Mouse (Mus musculus) hindbrain, embryonic 16.5 days (tissue): ENCODE data around the gene Relch. TPM values are rescaled to one million over a fixed set of nuclear protein-coding genes. Genes with fewer than 3 reads are reported as not detected.
"Not testable (repeated sequence)": the region's sequence is repeated elsewhere in the genome, so short reads cannot be mapped to it uniquely, and the experiment has no call there.

Source experiments
- ATAC-seq: fragments of 200-750 bp; cut with Nextera tagmentation; 2 replicates; pipeline ENCODE4 v1.8.0; 2017; ENCODE audit warnings: moderate TSS enrichment, moderate library complexity
- H3K27ac ChIP-seq: fragments of 300-500 bp; sonication (generic); 2 replicates; pipeline ENCODE4 v1.5.1; 2014; ENCODE audit warnings: low read depth, mild to moderate bottlenecking, control low read depth, low read length, moderate library complexity
- H3K27me3 ChIP-seq: fragments of 300-500 bp; sonication (generic); replicated peaks from 2 replicates; pipeline ENCODE4 v1.6.1; 2014; ENCODE audit warnings: low read length; ENCODE audit not compliant: control insufficient read depth, insufficient read depth
- H3K36me3 ChIP-seq: fragments of 300-500 bp; sonication (generic); 2 replicates; pipeline ENCODE4 v1.6.1; 2014; ENCODE audit warnings: mild to moderate bottlenecking, low read length, moderate library complexity, mixed read lengths; ENCODE audit not compliant: control insufficient read depth, insufficient read depth
- H3K4me1 ChIP-seq: fragments of 300-500 bp; sonication (generic); 2 replicates; pipeline ENCODE4 v1.6.1; 2014; ENCODE audit warnings: low read depth, low read length; ENCODE audit not compliant: control insufficient read depth, insufficient read depth
- H3K4me2 ChIP-seq: fragments of 300-500 bp; sonication (generic); 2 replicates; pipeline ENCODE4 v1.6.1; 2014; ENCODE audit warnings: mild to moderate bottlenecking, low read length, control low read depth, moderate library complexity
- H3K4me3 ChIP-seq: fragments of 300-500 bp; sonication (generic); 2 replicates; pipeline ENCODE4 v1.5.1; 2014; ENCODE audit warnings: mild to moderate bottlenecking, low read length, control low read depth, moderate library complexity
- H3K9ac ChIP-seq: fragments of 300-500 bp; sonication (generic); 2 replicates; pipeline ENCODE4 v1.6.1; 2014; ENCODE audit warnings: low read depth, mild to moderate bottlenecking, control low read depth, low read length, moderate library complexity
- H3K9me3 ChIP-seq: fragments of 300-500 bp; sonication (generic); 2 replicates; pipeline ENCODE4 v1.6.1; 2014; ENCODE audit warnings: mild to moderate bottlenecking, low read length, moderate library complexity; ENCODE audit not compliant: control insufficient read depth
- WGBS: fragments of 180-500 bp; shearing (Covaris S2); extraction: QIAGEN DNeasy Blood & Tissue Kit; methylation state at CpG from one replicate; pipeline ENCODE4 v1.1.7; 2014; 5-methylcytosine and 5-hydroxymethylcytosine counted together
- polyA plus RNA-seq: library from polyadenylated mRNA; unstranded; fragments of >200 nt; fragmentation: Nextera tagmentation; extraction: Ambion mirVana; gene quantifications from 2 replicates; pipeline ENCODE4 v1.2.1, GENCODE M21; 2015

The Relch gene
- polyA plus RNA-seq, 1 experiment from 2014 or later: 33.9 TPM

DNA sequence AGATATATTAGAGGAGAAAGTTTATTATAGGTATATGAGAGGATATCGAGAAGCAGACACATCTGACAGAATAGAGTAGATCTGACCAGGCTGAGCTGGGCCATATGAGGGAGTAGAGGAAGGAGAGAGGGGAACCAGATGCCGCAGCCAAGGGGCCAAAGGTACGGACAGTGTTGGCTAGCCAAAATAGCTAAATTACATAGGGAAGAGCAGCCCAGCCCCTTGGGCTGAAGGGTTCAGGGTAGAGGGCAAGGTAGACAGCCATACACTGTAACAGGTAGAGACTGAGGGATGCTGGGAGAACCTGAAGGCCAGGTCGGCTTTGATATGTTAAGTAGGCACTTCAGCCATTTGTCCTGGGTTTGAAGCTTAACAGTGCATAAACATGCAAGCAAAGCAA is 95.1 kb downstream of the Relch start:
- Histone ChIP-seq H3K4me3 (no peak overlapping the region), H3K9me3 (0 out of 2 replicates have a peak, but pooled peaks cover 4% of the 10 kb centered on the region), H3K27ac (no peak overlapping the region), H3K36me3 (0 out of 2 replicates have a peak, but pooled peaks cover 2% of the 10 kb centered on the region), H3K9ac (no peak overlapping the region), H3K4me2 (no peak overlapping the region), H3K27me3 (no peaks in the 10 kb centered on the region), H3K4me1 (no peaks in the 10 kb centered on the region)
- 90% methylated on average over 4 of the region's 4 CpGs for whole genome bisulfite sequencing
- ATAC-seq: 0 out of 2 replicates have a peak, but pooled peaks have one; percentile 30

DNA sequence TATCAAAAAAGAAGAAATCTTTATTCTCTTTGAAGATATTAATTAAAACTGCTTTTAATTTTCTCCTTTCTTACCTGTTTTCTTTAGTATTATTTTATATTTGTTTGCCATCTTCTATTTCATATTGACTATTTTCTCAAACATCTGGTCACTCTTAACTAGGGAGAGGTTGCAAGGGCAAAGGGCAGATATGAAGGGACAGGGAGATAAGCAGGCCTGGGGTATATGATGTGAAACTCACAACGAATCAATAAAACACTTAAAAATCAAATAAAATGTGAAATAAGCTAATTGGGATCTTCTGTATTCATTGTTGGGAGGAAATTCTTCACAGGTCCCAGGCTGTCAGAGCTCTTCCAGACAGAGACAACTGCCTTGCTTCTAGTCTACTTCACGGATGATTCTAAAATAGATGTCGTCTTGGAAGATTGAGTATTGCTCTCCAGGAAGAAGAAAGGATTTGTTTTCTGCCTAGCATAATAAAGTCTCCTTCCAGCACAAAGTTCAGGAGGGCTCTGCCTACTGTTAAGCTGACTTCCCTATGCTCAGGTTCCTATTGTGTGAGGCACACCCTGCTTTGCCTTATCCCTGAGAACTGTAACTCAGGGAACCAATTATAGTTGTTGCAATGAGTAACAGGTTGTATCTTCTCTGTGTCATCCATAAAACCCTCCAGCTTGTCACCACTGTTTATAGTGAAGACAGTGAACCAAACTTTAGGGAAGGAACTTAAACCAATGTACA is 95.9 kb downstream of the Relch start:
- ATAC-seq: no peak
- WGBS: 80% methylated on average over 3 of the region's 3 CpGs
- no peaks in the 10 kb centered on the region for H3K36me3 ChIP-seq
- H3K9me3 ChIP-seq: 0 out of 2 replicates have a peak, but pooled peaks cover 4% of the 10 kb centered on the region
- no peak overlapping the region for H3K4me2 ChIP-seq
- H3K4me3 ChIP-seq: no peak overlapping the region
- H3K4me1 ChIP-seq: no peaks in the 10 kb centered on the region
- H3K27me3 ChIP-seq: no peaks in the 10 kb centered on the region
- no peak overlapping the region for H3K27ac ChIP-seq
- H3K9ac ChIP-seq: no peak overlapping the region

GRCm38 (mm10) chr1:105765586-105765985 is 101.9 kb downstream of the Relch start:
- 80% methylated on average over 8 of the region's 8 CpGs for WGBS
- no peaks in the 10 kb centered on the region for H3K27me3 ChIP-seq
- H3K4me3 ChIP-seq: no peak overlapping the region
- H3K27ac ChIP-seq: no peak overlapping the region
- no peaks in the 10 kb centered on the region for H3K4me1 ChIP-seq
- no peak overlapping the region for H3K9ac ChIP-seq
- ATAC-seq: no peak
- no peak overlapping the region for H3K4me2 ChIP-seq
- H3K36me3 ChIP-seq: no peaks in the 10 kb centered on the region
- 0 out of 2 replicates have a peak, but pooled peaks cover 4% of the 10 kb centered on the region for H3K9me3 ChIP-seq

DNA sequence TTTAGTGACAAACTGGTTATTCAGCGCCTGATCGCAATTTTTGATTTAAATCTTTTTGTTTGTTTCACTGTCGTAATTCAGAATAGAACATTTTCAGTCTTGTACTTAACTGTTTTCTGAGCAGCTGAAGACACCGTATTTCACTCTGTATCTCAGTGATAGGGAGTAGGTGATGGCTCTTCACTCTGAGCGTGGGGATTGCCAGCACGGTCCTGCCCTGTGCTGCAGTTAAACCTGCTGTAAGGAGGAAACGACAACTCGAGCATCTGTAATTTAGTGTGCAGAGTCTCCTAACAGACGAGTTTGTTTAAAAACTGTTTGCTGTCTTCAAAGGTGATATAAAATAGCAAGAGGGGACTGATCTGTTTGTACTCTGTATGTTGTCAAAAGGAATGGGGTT is 102.4 kb downstream of the Relch start:
- not testable (repeated sequence) for H3K4me2 ChIP-seq, H3K4me3 ChIP-seq, ATAC-seq, H3K4me1 ChIP-seq, H3K9me3 ChIP-seq, H3K27me3 ChIP-seq, H3K36me3 ChIP-seq, H3K27ac ChIP-seq, H3K9ac ChIP-seq
- 85% methylated on average over 9 of the region's 9 CpGs for WGBS

DNA sequence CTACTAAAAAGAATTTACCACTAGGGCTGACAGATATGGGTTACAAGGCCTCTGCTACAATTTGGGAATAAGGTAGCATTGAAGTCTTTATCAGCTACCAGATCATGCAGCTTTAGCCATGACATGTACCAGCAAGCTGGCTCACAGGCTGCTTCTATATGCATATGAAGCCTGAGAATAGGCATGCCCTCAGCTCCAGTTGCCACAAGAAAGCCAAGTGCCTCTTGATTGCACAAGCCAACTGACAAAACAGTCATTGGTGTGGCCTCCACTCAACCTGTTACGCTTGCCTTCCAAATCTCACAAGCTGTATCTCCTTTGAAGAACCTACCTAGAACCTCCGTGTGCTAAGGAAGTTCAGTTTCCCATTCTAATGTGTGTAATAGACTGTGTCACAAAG is 104.7 kb downstream of the Relch start:
- Histone ChIP-seq H3K4me1 (no peaks in the 10 kb centered on the region), H3K9ac (no peak overlapping the region), H3K27me3 (no peaks in the 10 kb centered on the region), H3K9me3 (no peaks in the 10 kb centered on the region), H3K4me2 (no peak overlapping the region), H3K27ac (no peak overlapping the region), H3K4me3 (no peak overlapping the region), H3K36me3 (no peaks in the 10 kb centered on the region)
- no peak for ATAC-seq
- 88% methylated on average over 2 of the region's 2 CpGs for WGBS

DNA sequence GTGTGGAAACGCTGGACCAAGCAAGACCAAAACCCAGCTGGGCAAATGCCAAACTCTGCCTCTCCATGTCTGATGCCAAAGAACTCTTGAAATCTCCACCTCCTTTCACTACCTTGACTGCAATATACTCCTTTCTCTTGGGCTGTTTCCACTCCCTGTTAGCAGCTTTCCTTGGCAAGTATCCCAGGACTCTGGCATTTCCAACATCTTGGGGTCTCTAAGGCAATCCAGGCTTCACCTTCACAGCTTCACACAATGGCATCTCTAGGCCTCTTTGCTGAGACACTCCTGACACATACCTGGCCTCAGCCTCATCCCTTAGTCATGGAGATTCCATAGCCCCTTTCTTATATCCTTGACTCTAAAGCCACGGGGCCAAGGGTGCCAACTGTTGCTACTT is 107.0 kb downstream of the Relch start:
- no peaks in the 10 kb centered on the region for H3K27me3 ChIP-seq
- no peaks in the 10 kb centered on the region for H3K36me3 ChIP-seq
- no peak overlapping the region for H3K4me3 ChIP-seq
- H3K4me2 ChIP-seq: no peak overlapping the region
- WGBS: 76% methylated on average over 2 of the region's 2 CpGs
- ATAC-seq: no peak
- H3K27ac ChIP-seq: no peak overlapping the region
- H3K9ac ChIP-seq: no peak overlapping the region
- no peaks in the 10 kb centered on the region for H3K4me1 ChIP-seq
- no peaks in the 10 kb centered on the region for H3K9me3 ChIP-seq

DNA sequence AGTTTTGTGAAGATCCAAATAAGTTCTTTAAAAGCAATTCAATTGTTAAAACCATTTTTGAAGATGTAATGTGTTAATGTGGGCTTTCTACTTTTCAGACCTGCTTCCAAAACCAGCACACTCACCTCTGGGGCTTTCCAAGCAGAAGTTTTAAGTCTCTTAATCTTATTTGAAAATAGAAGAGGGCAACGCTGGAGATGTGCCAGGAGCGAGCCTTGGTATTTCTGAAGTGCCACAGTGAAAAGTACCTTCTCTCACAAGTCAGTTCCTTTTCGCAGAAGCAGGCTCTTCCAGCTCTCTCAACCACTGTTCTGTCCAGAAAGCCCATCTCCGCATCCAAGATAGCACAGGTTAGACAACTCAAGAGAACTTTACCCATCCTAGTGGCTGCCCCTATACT is 112.8 kb downstream of the Relch start:
- H3K27ac ChIP-seq: no peak overlapping the region
- no peak for ATAC-seq
- no peaks in the 10 kb centered on the region for H3K9me3 ChIP-seq
- no peaks in the 10 kb centered on the region for H3K36me3 ChIP-seq
- H3K27me3 ChIP-seq: no peaks in the 10 kb centered on the region; the same call in 1 of the 2 replicates
- WGBS: 91% methylated on average over 4 of the region's 4 CpGs
- no peak overlapping the region for H3K4me2 ChIP-seq
- H3K9ac ChIP-seq: no peak overlapping the region
- no peak overlapping the region for H3K4me3 ChIP-seq
- H3K4me1 ChIP-seq: peaks cover 5% of the 10 kb centered on the region; the same call in 1 of the 2 replicates

- peak overlapping the region; percentile 68 for H3K4me3 ChIP-seq
- peak overlapping the region; percentile 92 for H3K4me2 ChIP-seq
- H3K27ac ChIP-seq: no peak overlapping the region
- peak overlapping the region; percentile 79 for H3K9ac ChIP-seq
- H3K36me3 ChIP-seq: no peaks in the 10 kb centered on the region
- 40% methylated on average over 12 of the region's 12 CpGs for WGBS
- peaks cover 5% of the 10 kb centered on the region; the same call in 1 of the 2 replicates for H3K4me1 ChIP-seq
- H3K9me3 ChIP-seq: no peaks in the 10 kb centered on the region
- peaks cover 4% of the 10 kb centered on the region; the same call in 1 of the 2 replicates for H3K27me3 ChIP-seq
- ATAC-seq: no peak; the same call in 1 of the 2 replicates
These were observed 116.4 kb downstream of the Relch start for GRCm38 (mm10) chr1:105780079-105780456.

GRCm38 (mm10) chr1:105780457-105781364 is 117.0 kb downstream of the Relch start, which contains the start of gene Tnfrsf11a:
TSS of gene Tnfrsf11a (plus strand) at chr1:105780718.
- 3% methylated on average over 71 of the region's 77 CpGs for WGBS
- Histone ChIP-seq H3K4me2 (peak within 1 kb of the TSS; percentile 92), H3K4me1 (peaks cover 5% of the 10 kb centered on the region; the same call in 1 of the 2 replicates), H3K27me3 (peaks cover 4% of the 10 kb centered on the region; the same call in 1 of the 2 replicates), H3K36me3 (no peaks in the 10 kb centered on the region), H3K9ac (peak within 1 kb of the TSS; percentile 79), H3K4me3 (peak within 1 kb of the TSS; percentile 68), H3K9me3 (no peaks in the 10 kb centered on the region), H3K27ac (no peak within 1 kb of the TSS)
- ATAC-seq: peak; percentile 79
